Mouse (Mus musculus): ENCODE data around the gene Usp45.
"Not testable (repeated sequence)": the region's sequence is repeated elsewhere in the genome, so short reads cannot be mapped to it uniquely, and the experiment has no call there.

The Usp45 gene

GRCm38 (mm10) chr4:21766863-21767304 lies at the start of gene Usp45, which contains the start of gene Tstd3:
Gene Usp45 (plus strand): TSS chr4:21767156.
Gene Tstd3 (minus strand): TSS chr4:21767212.
- DNase-seq (ENCODE audit: extremely low spot score, low read depth, low spot score), result no peak

GRCm38 (mm10) chr4:21722752-21723334 lies 44.1 kb upstream of the Usp45 start:
- DNase-seq (ENCODE audit: extremely low spot score, low read depth, low spot score), result no peak

GRCm38 (mm10) chr4:21726912-21727614 lies 39.9 kb upstream of the Usp45 start:
- DNase-seq (ENCODE audit: extremely low spot score, low read depth, low spot score), result peak; percentile 50

- DNase-seq (ENCODE audit: extremely low spot score, low read depth, low spot score), result peak; percentile 54
These were observed 39.3 kb upstream of the Usp45 start, which contains the start of gene Ccnc for GRCm38 (mm10) chr4:21727615-21728165. Gene Ccnc (plus strand): TSS chr4:21727701.

GRCm38 (mm10) chr4:21739169-21739568 lies 27.8 kb upstream of the Usp45 start:
- DNase-seq (ENCODE audit: extremely low spot score, low read depth, low spot score), result no peak

GRCm38 (mm10) chr4:21744142-21744541 lies 22.8 kb upstream of the Usp45 start:
- DNase-seq (ENCODE audit: extremely low spot score, low read depth, low spot score), result not testable (repeated sequence)

GRCm38 (mm10) chr4:21745723-21746122 lies 21.2 kb upstream of the Usp45 start:
- DNase-seq (ENCODE audit: extremely low spot score, low read depth, low spot score), result no peak

- no peak for DNase-seq (ENCODE audit: extremely low spot score, low read depth, low spot score)
These were observed 11.7 kb upstream of the Usp45 start for GRCm38 (mm10) chr4:21755123-21755789.

- no peak for DNase-seq (ENCODE audit: extremely low spot score, low read depth, low spot score)
These were observed 8.1 kb upstream of the Usp45 start for GRCm38 (mm10) chr4:21758860-21759259.

GRCm38 (mm10) chr4:21761416-21762160 lies 5.4 kb upstream of the Usp45 start:
- no peak for DNase-seq (ENCODE audit: extremely low spot score, low read depth, low spot score)

- DNase-seq (ENCODE audit: extremely low spot score, low read depth, low spot score), result no peak
These were observed 3.1 kb upstream of the Usp45 start for GRCm38 (mm10) chr4:21763827-21764226.

- no peak for DNase-seq (ENCODE audit: extremely low spot score, low read depth, low spot score)
These were observed 639 bp upstream of the Usp45 start for GRCm38 (mm10) chr4:21766171-21766862.

- no peak for DNase-seq (ENCODE audit: extremely low spot score, low read depth, low spot score)
These were observed 4.1 kb downstream of the Usp45 start for GRCm38 (mm10) chr4:21771064-21771463.

- no peak for DNase-seq (ENCODE audit: extremely low spot score, low read depth, low spot score)
These were observed 5.3 kb downstream of the Usp45 start for GRCm38 (mm10) chr4:21772306-21772705.

GRCm38 (mm10) chr4:21776091-21776945 lies 9.4 kb downstream of the Usp45 start:
- DNase-seq (ENCODE audit: extremely low spot score, low read depth, low spot score), result no peak

- DNase-seq (ENCODE audit: extremely low spot score, low read depth, low spot score), result no peak
These were observed 9.9 kb downstream of the Usp45 start for GRCm38 (mm10) chr4:21776946-21777265.

GRCm38 (mm10) chr4:21780816-21781726 lies 14.1 kb downstream of the Usp45 start:
- DNase-seq (ENCODE audit: extremely low spot score, low read depth, low spot score), result no peak

GRCm38 (mm10) chr4:21786268-21786667 lies 19.3 kb downstream of the Usp45 start:
- DNase-seq (ENCODE audit: extremely low spot score, low read depth, low spot score), result no peak

Measured in hindlimb bud, embryonic 11.5 days (tissue).